Mouse (Mus musculus) adrenal gland, adult 8-10 months (tissue): ENCODE data around the gene Gm2030. TPM values are rescaled to one million over a fixed set of nuclear protein-coding genes. Genes with fewer than 3 reads are reported as not detected.
"Not testable (repeated sequence)": the region's sequence is repeated elsewhere in the genome, so short reads cannot be mapped to it uniquely, and the experiment has no call there.

Source experiments
- DNase-seq: peaks from one replicate; pipeline ENCODE4 v3.0.0; 2022
- total RNA-seq, 4 experiments: library from RNA; stranded (reverse); gene quantifications; 2 replicates each; pipeline ENCODE4 v1.2.4; 2022

Gene Gm2030
- total RNA-seq: not detected

- not testable (repeated sequence) for DNase-seq
Observed at GRCm38 (mm10) chrX:26309944-26310343, at the start of gene Gm2030. Gm2030 (minus strand) TSS chrX:26310044.

Other genes starting within 250 kb of the Gm2030 start
- gene Gm2012, start 78.7 kb downstream of the Gm2030 start, total RNA-seq: not detected
- gene Slx, start 235.5 kb upstream of the Gm2030 start, total RNA-seq: not detected